Mouse (Mus musculus) cerebellum, adult 2 months (tissue): ENCODE data around the gene Fbxo3. TPM values are rescaled to one million over a fixed set of nuclear protein-coding genes. Genes with fewer than 3 reads are reported as not detected.
A peak's percentile ranks its signal among the peaks of the same experiment; 100 is the strongest.

ENCODE experiments used
- DNase-seq, 2 experiments: peaks; one replicate each; pipeline ENCODE4 v3.0.0; 2021
- H3K27ac ChIP-seq: fragments of 200-500 bp; 2 replicates; pipeline ENCODE4 v1.5.1; 2012; ENCODE audit warnings: low read length, control low read depth, inconsistent platforms; ENCODE audit not compliant: insufficient read depth
- H3K27me3 ChIP-seq: fragments of 200-500 bp; 2 replicates; pipeline ENCODE4 v1.6.1; 2012; ENCODE audit warnings: inconsistent platforms, mild to moderate bottlenecking, low read length, moderate library complexity; ENCODE audit not compliant: control insufficient read depth, insufficient read depth
- H3K4me1 ChIP-seq: fragments of 200-500 bp; 2 replicates; pipeline ENCODE4 v1.6.1; 2011; ENCODE audit warnings: low read length; ENCODE audit not compliant: control insufficient read depth, insufficient read depth
- H3K4me3 ChIP-seq: fragments of 200-500 bp; replicated peaks from 2 replicates; pipeline ENCODE3; 2011; ENCODE audit warnings: mild to moderate bottlenecking, low read depth, low read length, control low read depth; ENCODE audit not compliant: insufficient read depth
- CTCF ChIP-seq: fragments of 200-500 bp; IDR thresholded peaks from 2 replicates; pipeline ENCODE4 v1.5.1; 2011; ENCODE audit warnings: low read depth, mild to moderate bottlenecking, control low read depth, low read length, moderate library complexity, borderline replicate concordance; ENCODE audit not compliant: insufficient read depth
- POLR2A ChIP-seq: fragments of 200-500 bp; IDR thresholded peaks from 2 replicates; pipeline ENCODE4 v1.6.1; 2011; ENCODE audit warnings: low read length, control low read depth, borderline replicate concordance; ENCODE audit not compliant: insufficient read depth
- WGBS: fragments of 180-500 bp; shearing (Covaris S2); methylation state at CpG from one replicate; pipeline ENCODE4 v1.1.7; 2018; 5-methylcytosine and 5-hydroxymethylcytosine counted together
- polyA plus RNA-seq: library from polyadenylated mRNA; depleted of rRNA; stranded (reverse); fragments of >200 nt; gene quantifications from 2 replicates; pipeline ENCODE4 v1.2.3, GENCODE M21; 2012

Fbxo3 gene
- polyA plus RNA-seq, 1 experiment: 65.7 TPM

- TF ChIP-seq POLR2A: no peak
- TF ChIP-seq CTCF: no peak
- Histone ChIP-seq H3K27me3 (no peaks in the 10 kb centered on the region), H3K4me1 (peaks cover 9% of the 10 kb centered on the region; the same call in 1 of the 2 replicates), H3K27ac (peak within 1 kb of the TSS; percentile 91), H3K4me3 (peak within 1 kb of the TSS; percentile 93)
- DNase-seq: peak in 1 of 2 experiments; percentile 50
- under 1% methylated on average over 32 of the region's 32 CpGs for WGBS
Observed at GRCm38 (mm10) chr2:104028139-104028723, 710 bp downstream of the Fbxo3 start, which contains the start of gene 4931422A03Rik. Gene 4931422A03Rik, minus strand, starts transcription at chr2:104028361.

GRCm38 (mm10) chr2:104029074-104029473 lies 1.6 kb downstream of the Fbxo3 start:
- no peak for DNase-seq
- Histone ChIP-seq H3K27ac (no peak overlapping the region), H3K4me3 (peak overlapping the region; percentile 87), H3K4me1 (peaks cover 9% of the 10 kb centered on the region; the same call in 1 of the 2 replicates), H3K27me3 (no peaks in the 10 kb centered on the region)
- TF ChIP-seq POLR2A (no peak), CTCF (no peak)
- 16% methylated on average over 2 of the region's 2 CpGs for WGBS

DNA sequence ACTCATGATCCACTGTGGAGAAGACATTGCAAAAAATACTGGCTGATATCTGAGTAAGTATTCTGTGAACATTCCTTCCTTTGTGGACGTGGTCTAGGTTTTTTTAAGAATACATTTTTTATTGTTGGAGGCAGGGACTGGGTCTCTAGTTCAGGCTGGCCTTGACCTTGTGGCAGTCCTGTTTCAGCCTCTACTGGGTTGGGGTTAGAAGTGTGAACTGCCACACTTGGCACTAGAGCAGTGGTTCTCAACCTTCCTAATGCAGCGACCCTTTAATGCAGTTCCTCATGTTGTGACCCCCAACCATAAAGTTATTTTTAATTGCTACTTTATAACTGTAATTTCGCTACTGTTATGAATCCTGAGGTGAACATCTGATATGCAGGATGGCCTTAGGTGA lies 2.9 kb downstream of the Fbxo3 start:
- 86% methylated on average over 3 of the region's 3 CpGs for WGBS

GRCm38 (mm10) chr2:104032056-104032455 lies 4.5 kb downstream of the Fbxo3 start:
- Histone ChIP-seq H3K4me1 (peaks cover 9% of the 10 kb centered on the region; the same call in 1 of the 2 replicates), H3K27ac (no peak overlapping the region), H3K4me3 (no peak overlapping the region), H3K27me3 (no peaks in the 10 kb centered on the region)
- DNase-seq: no peak
- no peak for TF ChIP-seq CTCF
- TF ChIP-seq POLR2A: no peak
- 90% methylated on average over 3 of the region's 3 CpGs for WGBS

More for the DNA sequence above, 2.9 kb downstream of the Fbxo3 start:
- H3K4me1 ChIP-seq: peaks cover 9% of the 10 kb centered on the region; the same call in 1 of the 2 replicates
- no peak for TF ChIP-seq POLR2A
- TF ChIP-seq CTCF: no peak
- no peak overlapping the region for H3K27ac ChIP-seq
- H3K27me3 ChIP-seq: no peaks in the 10 kb centered on the region
- H3K4me3 ChIP-seq: no peak overlapping the region
- DNase-seq: no peak

DNA sequence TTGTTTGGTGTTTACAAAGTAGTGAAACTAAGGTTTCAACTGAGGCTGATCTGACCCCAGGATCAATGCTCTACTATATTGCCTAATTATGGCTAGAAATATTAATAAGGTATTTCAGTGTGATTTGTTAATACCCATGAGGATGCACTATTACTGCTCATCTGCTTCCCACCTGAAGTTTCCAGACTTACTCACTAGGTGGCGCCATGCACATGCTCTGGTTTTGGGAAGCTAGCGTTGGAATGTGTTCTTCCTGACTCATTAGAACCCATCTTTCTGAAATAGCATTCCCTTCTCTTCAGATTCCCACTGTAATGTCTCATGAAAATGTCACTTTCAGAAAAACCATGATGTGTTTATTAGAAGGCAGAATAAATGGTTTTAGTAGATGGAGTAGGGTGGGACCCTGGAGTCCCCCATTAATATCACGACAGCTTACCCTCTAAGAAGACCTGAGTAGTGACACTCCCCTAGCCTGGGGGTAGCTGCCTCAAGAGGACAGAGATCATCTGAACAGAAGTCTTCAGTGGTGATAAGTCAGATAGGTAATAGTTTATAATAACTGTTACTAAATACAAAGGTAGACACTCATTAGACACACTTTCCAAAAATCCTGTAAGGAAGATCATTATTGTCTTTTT lies 7.4 kb downstream of the Fbxo3 start:
- Histone ChIP-seq H3K27ac (no peak overlapping the region), H3K4me3 (no peak overlapping the region), H3K27me3 (no peaks in the 10 kb centered on the region), H3K4me1 (peaks cover 2% of the 10 kb centered on the region; the same call in 1 of the 2 replicates)
- WGBS: 32% methylated on average over 3 of the region's 3 CpGs
- TF ChIP-seq CTCF: peak; percentile 86
- TF ChIP-seq POLR2A: no peak
- peak; percentile 65 to 67 for DNase-seq

- H3K27me3 ChIP-seq: no peaks in the 10 kb centered on the region
- WGBS: 27% methylated on average over 6 of the region's 6 CpGs
- DNase-seq: peak in 1 of 2 experiments; percentile 38
- no peaks in the 10 kb centered on the region; the same call in 1 of the 2 replicates for H3K4me1 ChIP-seq
- no peak overlapping the region for H3K27ac ChIP-seq
- no peak for TF ChIP-seq POLR2A
- no peak overlapping the region for H3K4me3 ChIP-seq
Observed at GRCm38 (mm10) chr2:104035595-104035994, 8.1 kb downstream of the Fbxo3 start.

- Histone ChIP-seq H3K4me3 (no peak overlapping the region), H3K27me3 (no peaks in the 10 kb centered on the region), H3K4me1 (no peaks in the 10 kb centered on the region; the same call in 1 of the 2 replicates), H3K27ac (no peak overlapping the region)
- TF ChIP-seq CTCF (no peak), POLR2A (no peak)
- no peak for DNase-seq
- 63% methylated on average over 3 of the region's 3 CpGs for WGBS
Observed at GRCm38 (mm10) chr2:104036316-104036715, 8.8 kb downstream of the Fbxo3 start.

- Histone ChIP-seq H3K4me1 (no peaks in the 10 kb centered on the region; the same call in 1 of the 2 replicates), H3K27ac (no peak overlapping the region), H3K4me3 (no peak overlapping the region), H3K27me3 (no peaks in the 10 kb centered on the region)
- 58% methylated on average over 2 of the region's 2 CpGs for WGBS
- no peak for DNase-seq
- no peak for TF ChIP-seq CTCF
- no peak for TF ChIP-seq POLR2A
Observed at GRCm38 (mm10) chr2:104038236-104038635, 10.7 kb downstream of the Fbxo3 start.
